Mouse (Mus musculus) cerebellum, adult 18-20 months (tissue): ENCODE results near the gene Acsm4.
"Not testable (repeated sequence)": the region's sequence is repeated elsewhere in the genome, so short reads cannot be mapped to it uniquely, and the experiment has no call there.

ENCODE experiments used
- DNase-seq, 2 experiments: peaks; one replicate each; pipeline ENCODE4 v3.0.0; 2021

Acsm4 gene

GRCm38 (mm10) chr7:119689726-119690125 is at the start of gene Acsm4:
Gene Acsm4, plus strand, starts transcription at chr7:119690026.
- no peak for DNase-seq

GRCm38 (mm10) chr7:119642307-119642706 is 47.5 kb upstream of the Acsm4 start:
- DNase-seq, result no peak

- DNase-seq, result no peak
Observed at GRCm38 (mm10) chr7:119667893-119668292, 21.9 kb upstream of the Acsm4 start.

GRCm38 (mm10) chr7:119670395-119670794 is 19.4 kb upstream of the Acsm4 start:
- DNase-seq, result no peak

GRCm38 (mm10) chr7:119670925-119671324 is 18.9 kb upstream of the Acsm4 start:
- peak; percentile 3 to 6 for DNase-seq

GRCm38 (mm10) chr7:119673465-119673864 is 16.4 kb upstream of the Acsm4 start:
- DNase-seq, result peak; percentile 3 to 13

- DNase-seq, result no peak
Observed at GRCm38 (mm10) chr7:119680107-119680506, 9.7 kb upstream of the Acsm4 start.

- no peak for DNase-seq
Observed at GRCm38 (mm10) chr7:119682699-119683098, 7.1 kb upstream of the Acsm4 start.

GRCm38 (mm10) chr7:119692302-119692701 is 2.5 kb downstream of the Acsm4 start:
- DNase-seq, result no peak

GRCm38 (mm10) chr7:119694926-119695325 is 5.1 kb downstream of the Acsm4 start:
- DNase-seq, result no peak

GRCm38 (mm10) chr7:119714111-119714510 is 24.3 kb downstream of the Acsm4 start:
- DNase-seq, result no peak

GRCm38 (mm10) chr7:119720253-119720946 is 30.6 kb downstream of the Acsm4 start, which contains the start of gene Thumpd1:
Gene Thumpd1, minus strand, starts transcription at chr7:119720798.
- peak; percentile 90 to 96 for DNase-seq

- peak in 1 of 2 experiments; percentile 20 for DNase-seq
Observed at GRCm38 (mm10) chr7:119720947-119721310, 31.1 kb downstream of the Acsm4 start.

GRCm38 (mm10) chr7:119727621-119728020 is 37.8 kb downstream of the Acsm4 start:
- DNase-seq, result no peak

GRCm38 (mm10) chr7:119731262-119731661 is 41.4 kb downstream of the Acsm4 start:
- DNase-seq, result not testable (repeated sequence)

GRCm38 (mm10) chr7:119738877-119739276 is 49.1 kb downstream of the Acsm4 start:
- no peak for DNase-seq

- peak in 1 of 2 experiments; percentile 11 for DNase-seq
Observed at GRCm38 (mm10) chr7:119739798-119740468, 50.1 kb downstream of the Acsm4 start.

GRCm38 (mm10) chr7:119744321-119744720 is 54.5 kb downstream of the Acsm4 start:
- DNase-seq, result no peak

GRCm38 (mm10) chr7:119745869-119746268 is 56.0 kb downstream of the Acsm4 start:
- no peak for DNase-seq

GRCm38 (mm10) chr7:119748761-119749160 is 58.9 kb downstream of the Acsm4 start:
- no peak for DNase-seq

- DNase-seq, result no peak
Observed at GRCm38 (mm10) chr7:119749942-119750341, 60.1 kb downstream of the Acsm4 start.

- DNase-seq, result no peak
Observed at GRCm38 (mm10) chr7:119753696-119754095, 63.9 kb downstream of the Acsm4 start.

GRCm38 (mm10) chr7:119760527-119760951 is 70.7 kb downstream of the Acsm4 start, which contains the start of gene Acsm3:
Gene Acsm3, plus strand, starts transcription at chr7:119760923.
- no peak for DNase-seq

GRCm38 (mm10) chr7:119762166-119762697 is 72.4 kb downstream of the Acsm4 start:
- DNase-seq, result no peak
